Mouse (Mus musculus) embryonic facial prominence, embryonic 14.5 days (tissue): Measurements from ENCODE around the gene Polr3b. TPM values are rescaled to one million over a fixed set of nuclear protein-coding genes. Genes with fewer than 3 reads are reported as not detected.

Source experiments
- ATAC-seq: fragments of 200-750 bp; cut with Nextera tagmentation; 2 replicates; pipeline ENCODE4 v1.8.0; 2017; ENCODE audit warnings: low read depth, moderate number of reproducible peaks, moderate TSS enrichment
- DNase-seq: peaks from one replicate; pipeline ENCODE4 v3.0.0-alpha.2; 2015; ENCODE audit warnings: low spot score
- H3K27ac ChIP-seq: fragments of 300-500 bp; sonication (generic); replicated peaks from 2 replicates; pipeline ENCODE4 v1.5.1; 2014; ENCODE audit warnings: low read depth, mild to moderate bottlenecking, low read length, moderate library complexity
- H3K27me3 ChIP-seq: fragments of 300-500 bp; sonication (generic); replicated peaks from 2 replicates; pipeline ENCODE4 v1.6.1; 2014; ENCODE audit warnings: low read length; ENCODE audit not compliant: control insufficient read depth, insufficient read depth
- H3K36me3 ChIP-seq: fragments of 300-500 bp; sonication (generic); 2 replicates; pipeline ENCODE4 v1.6.1; 2014; ENCODE audit warnings: low read length, mixed read lengths; ENCODE audit not compliant: control insufficient read depth, insufficient read depth
- H3K4me1 ChIP-seq: fragments of 300-500 bp; sonication (generic); 2 replicates; pipeline ENCODE4 v1.6.1; 2014; ENCODE audit warnings: antibody characterized with exemption, low read length; ENCODE audit not compliant: control insufficient read depth, insufficient read depth
- H3K4me2 ChIP-seq: fragments of 300-500 bp; sonication (generic); 2 replicates; pipeline ENCODE4 v1.6.1; 2014; ENCODE audit warnings: low read depth, mild to moderate bottlenecking, low read length, moderate library complexity, mixed read lengths
- H3K4me3 ChIP-seq: fragments of 300-500 bp; sonication (generic); 2 replicates; pipeline ENCODE4 v1.5.1; 2014; ENCODE audit warnings: low read depth, mild to moderate bottlenecking, low read length
- H3K9ac ChIP-seq: fragments of 300-500 bp; sonication (generic); 2 replicates; pipeline ENCODE4 v1.6.1; 2014; ENCODE audit warnings: low read depth, mild to moderate bottlenecking, low read length, moderate library complexity, mixed read lengths
- H3K9me3 ChIP-seq: fragments of 300-500 bp; sonication (generic); 2 replicates; pipeline ENCODE4 v1.6.1; 2016; ENCODE audit warnings: low read length; ENCODE audit not compliant: control insufficient read depth
- WGBS: fragments of 180-500 bp; shearing (Covaris S2); extraction: QIAGEN DNeasy Blood & Tissue Kit; methylation state at CpG from one replicate; pipeline ENCODE4 v1.1.7; 2014; 5-methylcytosine and 5-hydroxymethylcytosine counted together
- polyA plus RNA-seq: library from polyadenylated mRNA; unstranded; fragments of >200 nt; fragmentation: Nextera tagmentation; extraction: Ambion mirVana; gene quantifications from 2 replicates; pipeline ENCODE4 v1.2.1, GENCODE M21; 2014

Polr3b gene
- polyA plus RNA-seq, 1 experiment from 2014 or later = 10.9 TPM

GRCm38 (mm10) chr10:84598172-84598571, 23.9 kb upstream of the Polr3b start:
- H3K4me3 ChIP-seq = no peak overlapping the region
- H3K4me2 ChIP-seq = no peak overlapping the region
- no peak overlapping the region for H3K9ac ChIP-seq
- H3K9me3 ChIP-seq = no peaks in the 10 kb centered on the region
- H3K27me3 ChIP-seq = no peaks in the 10 kb centered on the region
- DNase-seq = no peak
- 26% methylated on average over 1 of the region's 1 CpGs for WGBS
- H3K36me3 ChIP-seq = 0 out of 2 replicates have a peak, but pooled peaks cover 3% of the 10 kb centered on the region
- H3K4me1 ChIP-seq = no peaks in the 10 kb centered on the region
- ATAC-seq = no peak
- no peak overlapping the region for H3K27ac ChIP-seq

GRCm38 (mm10) chr10:84600136-84600535, 22.0 kb upstream of the Polr3b start:
- no peaks in the 10 kb centered on the region for H3K27me3 ChIP-seq
- 0 out of 2 replicates have a peak, but pooled peaks cover 3% of the 10 kb centered on the region for H3K36me3 ChIP-seq
- no peaks in the 10 kb centered on the region for H3K9me3 ChIP-seq
- ATAC-seq (no peak), DNase-seq (no peak)
- no peak overlapping the region for H3K4me3 ChIP-seq
- H3K4me2 ChIP-seq = no peak overlapping the region
- 83% methylated on average over 6 of the region's 6 CpGs for WGBS
- H3K4me1 ChIP-seq = no peaks in the 10 kb centered on the region
- H3K9ac ChIP-seq = no peak overlapping the region
- no peak overlapping the region for H3K27ac ChIP-seq

GRCm38 (mm10) chr10:84604335-84604734, 17.8 kb upstream of the Polr3b start:
- DNase-seq = no peak
- Histone ChIP-seq H3K9me3 (no peaks in the 10 kb centered on the region), H3K27me3 (no peaks in the 10 kb centered on the region), H3K36me3 (0 out of 2 replicates have a peak, but pooled peaks cover 6% of the 10 kb centered on the region), H3K27ac (no peak overlapping the region), H3K4me3 (no peak overlapping the region), H3K4me2 (no peak overlapping the region), H3K9ac (no peak overlapping the region), H3K4me1 (no peaks in the 10 kb centered on the region)
- ATAC-seq = no peak
- 60% methylated on average over 1 of the region's 1 CpGs for WGBS

- no peaks in the 10 kb centered on the region for H3K27me3 ChIP-seq
- no peak overlapping the region for H3K4me2 ChIP-seq
- H3K4me1 ChIP-seq = no peaks in the 10 kb centered on the region
- no peak overlapping the region for H3K27ac ChIP-seq
- H3K36me3 ChIP-seq = 0 out of 2 replicates have a peak, but pooled peaks cover 3% of the 10 kb centered on the region
- WGBS = 75% methylated on average over 3 of the region's 3 CpGs
- DNase-seq (no peak), ATAC-seq (no peak)
- no peak overlapping the region for H3K4me3 ChIP-seq
- no peak overlapping the region for H3K9ac ChIP-seq
- H3K9me3 ChIP-seq = no peaks in the 10 kb centered on the region
Measured at GRCm38 (mm10) chr10:84608361-84608760, 13.7 kb upstream of the Polr3b start.

- ATAC-seq = 0 out of 2 replicates have a peak, but pooled peaks have one; percentile 30
- H3K27ac ChIP-seq = no peak overlapping the region
- H3K4me3 ChIP-seq = no peak overlapping the region
- DNase-seq = no peak
- no peaks in the 10 kb centered on the region for H3K9me3 ChIP-seq
- H3K4me1 ChIP-seq = no peaks in the 10 kb centered on the region
- H3K27me3 ChIP-seq = no peaks in the 10 kb centered on the region
- H3K4me2 ChIP-seq = no peak overlapping the region
- H3K36me3 ChIP-seq = 0 out of 2 replicates have a peak, but pooled peaks cover 3% of the 10 kb centered on the region
- 40% methylated on average over 4 of the region's 4 CpGs for WGBS
- H3K9ac ChIP-seq = no peak overlapping the region
Measured at GRCm38 (mm10) chr10:84610324-84610723, 11.8 kb upstream of the Polr3b start.

- H3K9ac ChIP-seq = no peak overlapping the region
- no peaks in the 10 kb centered on the region for H3K4me1 ChIP-seq
- H3K36me3 ChIP-seq = 0 out of 2 replicates have a peak, but pooled peaks cover 3% of the 10 kb centered on the region
- H3K27me3 ChIP-seq = no peaks in the 10 kb centered on the region
- DNase-seq = no peak
- WGBS = 58% methylated on average over 3 of the region's 3 CpGs
- H3K27ac ChIP-seq = no peak overlapping the region
- H3K4me3 ChIP-seq = no peak overlapping the region
- H3K9me3 ChIP-seq = no peaks in the 10 kb centered on the region
- no peak for ATAC-seq
- H3K4me2 ChIP-seq = no peak overlapping the region
Measured at GRCm38 (mm10) chr10:84610783-84611182, 11.3 kb upstream of the Polr3b start.

- 61% methylated on average over 3 of the region's 3 CpGs for WGBS
- DNase-seq (no peak), ATAC-seq (no peak)
- Histone ChIP-seq H3K9me3 (no peaks in the 10 kb centered on the region), H3K9ac (no peak overlapping the region), H3K4me1 (no peaks in the 10 kb centered on the region), H3K36me3 (no peaks in the 10 kb centered on the region), H3K27ac (no peak overlapping the region), H3K4me2 (no peak overlapping the region), H3K4me3 (no peak overlapping the region), H3K27me3 (no peaks in the 10 kb centered on the region)
Measured at GRCm38 (mm10) chr10:84611664-84612063, 10.4 kb upstream of the Polr3b start.

GRCm38 (mm10) chr10:84612281-84612680, 9.8 kb upstream of the Polr3b start:
- no peaks in the 10 kb centered on the region for H3K27me3 ChIP-seq
- no peaks in the 10 kb centered on the region for H3K9me3 ChIP-seq
- 80% methylated on average over 2 of the region's 2 CpGs for WGBS
- DNase-seq (no peak), ATAC-seq (no peak)
- H3K9ac ChIP-seq = no peak overlapping the region
- H3K36me3 ChIP-seq = no peaks in the 10 kb centered on the region
- H3K4me2 ChIP-seq = no peak overlapping the region
- no peak overlapping the region for H3K4me3 ChIP-seq
- no peak overlapping the region for H3K27ac ChIP-seq
- H3K4me1 ChIP-seq = no peaks in the 10 kb centered on the region

- 79% methylated on average over 8 of the region's 8 CpGs for WGBS
Measured at GRCm38 (mm10) chr10:84613366-84613765, 8.7 kb upstream of the Polr3b start.

More at GRCm38 (mm10) chr10:84613366-84613765, 8.7 kb upstream of the Polr3b start:
- ATAC-seq (no peak), DNase-seq (no peak)
- no peak overlapping the region for H3K4me2 ChIP-seq
- H3K36me3 ChIP-seq = no peaks in the 10 kb centered on the region
- H3K27me3 ChIP-seq = no peaks in the 10 kb centered on the region
- no peak overlapping the region for H3K27ac ChIP-seq
- no peak overlapping the region for H3K4me3 ChIP-seq
- no peaks in the 10 kb centered on the region for H3K9me3 ChIP-seq
- H3K9ac ChIP-seq = no peak overlapping the region
- H3K4me1 ChIP-seq = no peaks in the 10 kb centered on the region
